Mouse (Mus musculus): ENCODE data around the gene Vmac. TPM values are rescaled to one million over a fixed set of nuclear protein-coding genes. Genes with fewer than 3 reads are reported as not detected.

The Vmac gene
- polyA plus RNA-seq, 1 experiment from 2014 or later, result 17.7 TPM

- peak overlapping the region; percentile 79 for H3K9ac ChIP-seq (ENCODE audit: low read length)
- ATAC-seq (ENCODE audit: insufficient number of reproducible peaks, insufficient read depth, low FRiP score, low read depth), result peak; percentile 92
- peak overlapping the region; percentile 73 for H3K4me3 ChIP-seq (ENCODE audit: control insufficient read depth in 1 of 2, insufficient read depth in 1 of 2, low read depth in 1 of 2, low read length in 2 of 2)
- peaks cover 31% of the 10 kb centered on the region for H3K36me3 ChIP-seq (ENCODE audit: control insufficient read depth, insufficient read depth, low read length)
- no peaks in the 10 kb centered on the region for H3K9me3 ChIP-seq (ENCODE audit: control insufficient read depth, low read length)
- peak overlapping the region; percentile 81 for H3K4me2 ChIP-seq (ENCODE audit: low read length)
- H3K27me3 ChIP-seq (ENCODE audit: control insufficient read depth, insufficient read depth, low read length), result no peaks in the 10 kb centered on the region
- H3K27ac ChIP-seq (replicated peaks in 1 of 2; ENCODE audit: control insufficient read depth in 1 of 2, insufficient read depth in 1 of 2, low read depth in 2 of 2, low read length in 2 of 2), result peak overlapping the region; percentile 71 to 78
- peaks cover 3 to 26% of the 10 kb centered on the region in 2 experiments; a peak in 3 of 4 replicates for H3K4me1 ChIP-seq (ENCODE audit: control insufficient read depth in 2 of 2, insufficient read depth in 2 of 2, low read length in 2 of 2)
- under 1% methylated on average over 53 of the region's 55 CpGs for WGBS
Measured at GRCm38 (mm10) chr17:56716655-56717362, 1.0 kb downstream of the Vmac start.

GRCm38 (mm10) chr17:56715914-56716654 lies 1.7 kb downstream of the Vmac start:
- H3K36me3 ChIP-seq (ENCODE audit: control insufficient read depth, insufficient read depth, low read length), result peaks cover 31% of the 10 kb centered on the region
- H3K9me3 ChIP-seq (ENCODE audit: control insufficient read depth, low read length), result no peaks in the 10 kb centered on the region
- no peaks in the 10 kb centered on the region for H3K27me3 ChIP-seq (ENCODE audit: control insufficient read depth, insufficient read depth, low read length)
- no peak for ATAC-seq (ENCODE audit: insufficient number of reproducible peaks, insufficient read depth, low FRiP score, low read depth)
- peak overlapping the region; percentile 81 for H3K4me2 ChIP-seq (ENCODE audit: low read length)
- H3K4me3 ChIP-seq (ENCODE audit: control insufficient read depth in 1 of 2, insufficient read depth in 1 of 2, low read depth in 1 of 2, low read length in 2 of 2), result peak overlapping the region; percentile 73
- peak overlapping the region; percentile 79 for H3K9ac ChIP-seq (ENCODE audit: low read length)
- 27% methylated on average over 22 of the region's 22 CpGs for WGBS
- peak overlapping the region; percentile 38 to 70; a peak in 3 of 4 replicates for H3K27ac ChIP-seq (replicated peaks in 1 of 2; ENCODE audit: control insufficient read depth in 1 of 2, insufficient read depth in 1 of 2, low read depth in 2 of 2, low read length in 2 of 2)
- peaks cover 3 to 26% of the 10 kb centered on the region in 2 experiments; a peak in 3 of 4 replicates for H3K4me1 ChIP-seq (ENCODE audit: control insufficient read depth in 2 of 2, insufficient read depth in 2 of 2, low read length in 2 of 2)

GRCm38 (mm10) chr17:56715360-56715759 lies 2.5 kb downstream of the Vmac start:
- no peak for ATAC-seq (ENCODE audit: insufficient number of reproducible peaks, insufficient read depth, low FRiP score, low read depth)
- Histone ChIP-seq H3K36me3 (ENCODE audit: control insufficient read depth, insufficient read depth, low read length) (peaks cover 31% of the 10 kb centered on the region), H3K27me3 (ENCODE audit: control insufficient read depth, insufficient read depth, low read length) (no peaks in the 10 kb centered on the region), H3K4me1 (ENCODE audit: control insufficient read depth in 2 of 2, insufficient read depth in 2 of 2, low read length in 2 of 2) (peaks cover 3 to 26% of the 10 kb centered on the region in 2 experiments; a peak in 3 of 4 replicates), H3K27ac (replicated peaks in 1 of 2; ENCODE audit: control insufficient read depth in 1 of 2, insufficient read depth in 1 of 2, low read depth in 2 of 2, low read length in 2 of 2) (no peak overlapping the region), H3K4me2 (ENCODE audit: low read length) (no peak overlapping the region; the same call in 1 of the 2 replicates), H3K9ac (ENCODE audit: low read length) (peak overlapping the region; percentile 79; the same call in 1 of the 2 replicates), H3K4me3 (ENCODE audit: control insufficient read depth in 1 of 2, insufficient read depth in 1 of 2, low read depth in 1 of 2, low read length in 2 of 2) (no peak overlapping the region), H3K9me3 (ENCODE audit: control insufficient read depth, low read length) (no peaks in the 10 kb centered on the region)
- 46% methylated on average over 11 of the region's 11 CpGs for WGBS

- H3K27ac ChIP-seq (replicated peaks in 1 of 2; ENCODE audit: control insufficient read depth in 1 of 2, insufficient read depth in 1 of 2, low read depth in 2 of 2, low read length in 2 of 2), result no peak overlapping the region
- H3K4me3 ChIP-seq (ENCODE audit: control insufficient read depth in 1 of 2, insufficient read depth in 1 of 2, low read depth in 1 of 2, low read length in 2 of 2), result no peak overlapping the region
- no peaks in the 10 kb centered on the region for H3K4me1 ChIP-seq (ENCODE audit: control insufficient read depth in 2 of 2, insufficient read depth in 2 of 2, low read length in 2 of 2)
- H3K9ac ChIP-seq (ENCODE audit: low read length), result no peak overlapping the region
- ATAC-seq (ENCODE audit: insufficient number of reproducible peaks, insufficient read depth, low FRiP score, low read depth), result no peak
- 93% methylated on average over 3 of the region's 3 CpGs for WGBS
- H3K9me3 ChIP-seq (ENCODE audit: control insufficient read depth, low read length), result no peaks in the 10 kb centered on the region
- peaks cover 83% of the 10 kb centered on the region for H3K36me3 ChIP-seq (ENCODE audit: control insufficient read depth, insufficient read depth, low read length)
- H3K27me3 ChIP-seq (ENCODE audit: control insufficient read depth, insufficient read depth, low read length), result no peaks in the 10 kb centered on the region
- H3K4me2 ChIP-seq (ENCODE audit: low read length), result no peak overlapping the region
Measured at GRCm38 (mm10) chr17:56709708-56710107, 8.1 kb downstream of the Vmac start.

GRCm38 (mm10) chr17:56708692-56709091 lies 9.1 kb downstream of the Vmac start:
- no peak overlapping the region for H3K4me3 ChIP-seq (ENCODE audit: control insufficient read depth in 1 of 2, insufficient read depth in 1 of 2, low read depth in 1 of 2, low read length in 2 of 2)
- H3K4me2 ChIP-seq (ENCODE audit: low read length), result no peak overlapping the region
- 77% methylated on average over 4 of the region's 4 CpGs for WGBS
- H3K27me3 ChIP-seq (ENCODE audit: control insufficient read depth, insufficient read depth, low read length), result no peaks in the 10 kb centered on the region
- ATAC-seq (ENCODE audit: insufficient number of reproducible peaks, insufficient read depth, low FRiP score, low read depth), result no peak
- no peaks in the 10 kb centered on the region for H3K9me3 ChIP-seq (ENCODE audit: control insufficient read depth, low read length)
- H3K36me3 ChIP-seq (ENCODE audit: control insufficient read depth, insufficient read depth, low read length), result peaks cover 93% of the 10 kb centered on the region
- H3K9ac ChIP-seq (ENCODE audit: low read length), result no peak overlapping the region
- no peaks in the 10 kb centered on the region for H3K4me1 ChIP-seq (ENCODE audit: control insufficient read depth in 2 of 2, insufficient read depth in 2 of 2, low read length in 2 of 2)
- no peak overlapping the region for H3K27ac ChIP-seq (replicated peaks in 1 of 2; ENCODE audit: control insufficient read depth in 1 of 2, insufficient read depth in 1 of 2, low read depth in 2 of 2, low read length in 2 of 2)

GRCm38 (mm10) chr17:56706515-56706914 lies 11.3 kb downstream of the Vmac start:
- no peak overlapping the region for H3K9ac ChIP-seq (ENCODE audit: low read length)
- no peak for ATAC-seq (ENCODE audit: insufficient number of reproducible peaks, insufficient read depth, low FRiP score, low read depth)
- no peaks in the 10 kb centered on the region for H3K9me3 ChIP-seq (ENCODE audit: control insufficient read depth, low read length)
- WGBS, result 96% methylated on average over 1 of the region's 1 CpGs
- H3K36me3 ChIP-seq (ENCODE audit: control insufficient read depth, insufficient read depth, low read length), result peaks cover 98% of the 10 kb centered on the region
- no peaks in the 10 kb centered on the region for H3K27me3 ChIP-seq (ENCODE audit: control insufficient read depth, insufficient read depth, low read length)
- no peak overlapping the region for H3K4me3 ChIP-seq (ENCODE audit: control insufficient read depth in 1 of 2, insufficient read depth in 1 of 2, low read depth in 1 of 2, low read length in 2 of 2)
- no peaks in the 10 kb centered on the region for H3K4me1 ChIP-seq (ENCODE audit: control insufficient read depth in 2 of 2, insufficient read depth in 2 of 2, low read length in 2 of 2)
- H3K27ac ChIP-seq (replicated peaks in 1 of 2; ENCODE audit: control insufficient read depth in 1 of 2, insufficient read depth in 1 of 2, low read depth in 2 of 2, low read length in 2 of 2), result no peak overlapping the region
- no peak overlapping the region for H3K4me2 ChIP-seq (ENCODE audit: low read length)

GRCm38 (mm10) chr17:56703038-56703437 lies 14.8 kb downstream of the Vmac start:
- no peak overlapping the region for H3K27ac ChIP-seq (replicated peaks in 1 of 2; ENCODE audit: control insufficient read depth in 1 of 2, insufficient read depth in 1 of 2, low read depth in 2 of 2, low read length in 2 of 2)
- H3K9me3 ChIP-seq (ENCODE audit: control insufficient read depth, low read length), result no peaks in the 10 kb centered on the region
- H3K27me3 ChIP-seq (ENCODE audit: control insufficient read depth, insufficient read depth, low read length), result no peaks in the 10 kb centered on the region
- peaks cover 98% of the 10 kb centered on the region for H3K36me3 ChIP-seq (ENCODE audit: control insufficient read depth, insufficient read depth, low read length)
- H3K4me3 ChIP-seq (ENCODE audit: control insufficient read depth in 1 of 2, insufficient read depth in 1 of 2, low read depth in 1 of 2, low read length in 2 of 2), result no peak overlapping the region
- whole genome bisulfite sequencing, result 63% methylated on average over 4 of the region's 4 CpGs
- H3K9ac ChIP-seq (ENCODE audit: low read length), result no peak overlapping the region
- H3K4me2 ChIP-seq (ENCODE audit: low read length), result no peak overlapping the region
- no peaks in the 10 kb centered on the region for H3K4me1 ChIP-seq (ENCODE audit: control insufficient read depth in 2 of 2, insufficient read depth in 2 of 2, low read length in 2 of 2)
- no peak for ATAC-seq (ENCODE audit: insufficient number of reproducible peaks, insufficient read depth, low FRiP score, low read depth)
